Mouse (Mus musculus): ENCODE measurements around the gene 4430402I18Rik.

DNA sequence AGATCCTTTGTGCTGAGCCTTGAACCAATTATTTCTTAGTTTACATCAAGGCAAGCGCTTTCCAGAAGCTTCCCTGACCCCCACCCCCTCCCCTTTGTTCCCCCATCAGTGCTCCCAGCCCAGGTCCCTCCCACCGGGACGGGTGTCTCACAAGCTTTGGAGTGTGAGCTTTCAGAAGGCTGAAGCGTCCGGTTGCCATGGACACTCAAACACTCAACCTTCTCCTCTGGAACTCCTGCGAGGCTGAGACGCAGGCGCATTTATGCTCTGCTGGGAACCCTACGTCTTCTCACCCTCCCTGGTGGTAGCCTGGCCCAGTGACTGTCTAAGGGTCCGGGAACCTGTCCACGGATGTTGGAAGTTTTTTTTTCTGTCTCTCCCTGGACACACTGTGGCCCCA lies at the start of gene 4430402I18Rik:
- no peak for TF ChIP-seq POLR2A (IDR thresholded peaks at IDR 0.05; ENCODE audit: low read depth, low read length)
- no peak for TF ChIP-seq CTCF (IDR thresholded peaks at IDR 0.05; ENCODE audit: extremely low read depth, insufficient read depth, insufficient read length, insufficient replicate concordance)
